Mouse (Mus musculus) spleen, embryonic (tissue): ENCODE data around the gene Snapc4.

Experiments used
- CTCF ChIA-PET: fragments of 350-600 bp; sonication (Branson Sonifier 250); formaldehyde crosslinking; loops from one replicate; lab custom pipeline; 2022; lab: Charles Lee

Snapc4 gene

DNA sequence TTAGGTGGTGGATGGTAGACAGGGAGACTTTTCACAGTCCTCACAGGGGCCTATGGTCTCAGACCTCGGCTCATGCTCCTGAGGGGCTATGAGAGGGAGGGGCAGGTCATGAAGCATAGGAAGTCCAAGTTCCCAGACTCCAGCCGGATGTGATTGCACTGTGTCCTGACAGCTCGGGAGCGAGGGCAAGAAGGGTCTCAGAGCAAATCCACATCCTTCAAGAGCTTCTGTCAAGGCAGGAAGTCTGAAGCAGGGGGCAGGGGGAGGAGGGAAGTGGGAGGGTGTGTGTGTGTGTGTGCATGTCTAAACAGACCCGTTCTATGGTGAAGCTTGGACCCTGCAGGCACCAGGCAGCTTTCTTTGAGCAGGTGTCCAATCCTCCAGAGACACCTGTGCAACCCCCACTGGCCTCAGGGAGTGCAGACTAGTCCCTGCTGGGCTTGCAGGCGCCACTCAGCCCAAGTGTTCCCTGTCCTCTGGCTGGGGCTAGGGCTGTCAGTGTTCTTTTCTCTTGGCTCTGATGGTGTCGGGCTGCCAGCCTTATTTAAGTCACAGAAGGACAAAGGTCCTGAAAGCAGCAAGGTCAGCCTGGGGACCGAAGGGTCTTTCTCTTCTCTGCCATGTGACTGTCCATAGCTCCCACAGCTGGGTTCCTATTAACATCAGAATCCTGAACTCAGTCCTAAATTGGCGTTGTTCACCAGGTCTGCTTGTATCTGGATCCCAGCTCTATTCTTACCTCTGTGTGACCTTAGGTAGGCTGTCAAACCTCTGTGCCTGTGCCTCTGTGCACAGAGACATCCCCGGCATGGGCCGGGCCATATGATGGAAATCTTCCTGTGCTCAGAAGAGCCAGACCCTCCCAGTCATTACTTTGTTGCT is 37.6 kb downstream of the Snapc4 start:
- CTCF ChIA-PET, result interaction anchor here (0.6 kb wide), 1 partner anchor 459 kb away, joined by 4 read pairs; no protein-coding TSS in a partner anchor

DNA sequence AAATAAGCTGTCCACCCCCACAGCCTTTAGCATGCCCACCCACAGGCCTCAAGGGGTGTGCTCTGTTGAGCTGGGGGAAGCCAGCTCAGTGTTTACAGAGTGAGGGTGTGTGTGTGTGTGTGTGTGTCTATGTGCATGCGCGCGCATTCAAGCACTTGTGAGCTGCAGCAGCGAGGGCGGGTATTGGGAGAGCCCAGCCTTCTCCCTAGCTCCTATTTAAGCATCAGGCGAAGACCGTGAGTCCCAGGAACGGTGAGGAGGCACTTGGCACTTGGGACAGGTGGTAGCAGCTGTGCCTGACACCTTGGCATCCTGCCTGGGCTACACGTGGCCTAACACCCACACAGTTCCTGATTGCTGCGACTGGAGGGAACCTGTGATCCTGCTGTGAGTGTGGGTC is 38.4 kb downstream of the Snapc4 start:
- CTCF ChIA-PET, result interaction anchor here (0.5 kb wide), 1 partner anchor 66 kb away, joined by 3 read pairs; no protein-coding TSS in a partner anchor

DNA sequence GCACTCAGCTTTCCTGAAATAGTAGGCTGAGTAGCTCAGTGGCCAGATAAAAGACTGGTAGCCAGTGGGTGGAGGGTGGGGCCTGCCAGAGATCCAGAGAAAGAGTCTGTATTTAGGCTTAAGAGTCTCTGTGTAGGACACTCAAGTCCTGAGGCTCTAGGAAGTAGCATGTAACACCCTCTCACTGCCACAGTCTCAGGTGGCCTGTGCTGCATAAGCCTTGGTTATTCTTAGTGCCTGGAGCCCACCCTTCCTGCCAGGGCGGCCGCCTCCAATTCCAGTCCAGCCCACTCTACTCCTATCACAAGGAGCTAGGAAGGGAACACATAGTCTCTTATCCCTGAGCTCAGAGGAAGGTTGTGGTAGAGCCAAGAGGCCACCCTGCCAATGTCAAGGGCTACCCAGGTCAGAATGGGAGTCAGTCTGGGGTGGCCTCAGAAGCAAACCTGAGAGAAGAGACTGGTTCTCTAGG is 38.9 kb downstream of the Snapc4 start:
- CTCF ChIA-PET, result interaction anchor here (0.5 kb wide), 1 partner anchor 66 kb away, joined by 3 read pairs; no protein-coding TSS in a partner anchor

DNA sequence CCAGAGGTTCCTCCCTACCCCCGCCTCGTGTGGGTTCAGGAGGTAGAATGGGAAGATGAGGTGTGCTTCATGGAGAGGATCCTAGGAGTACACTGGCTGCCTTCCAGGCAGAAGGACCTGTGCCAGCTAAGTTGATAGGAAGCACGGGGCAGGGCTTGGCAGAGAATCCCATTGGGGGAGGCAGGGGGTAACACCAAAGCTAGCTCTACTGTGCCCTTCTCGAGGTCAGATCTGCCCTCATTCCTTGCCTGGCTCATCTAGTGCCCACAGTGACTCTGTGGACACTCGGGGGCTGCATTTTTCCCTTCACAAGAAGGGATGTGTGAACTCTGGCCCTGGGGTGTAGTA is 41.3 kb downstream of the Snapc4 start:
- CTCF ChIA-PET, result no interaction called here

DNA sequence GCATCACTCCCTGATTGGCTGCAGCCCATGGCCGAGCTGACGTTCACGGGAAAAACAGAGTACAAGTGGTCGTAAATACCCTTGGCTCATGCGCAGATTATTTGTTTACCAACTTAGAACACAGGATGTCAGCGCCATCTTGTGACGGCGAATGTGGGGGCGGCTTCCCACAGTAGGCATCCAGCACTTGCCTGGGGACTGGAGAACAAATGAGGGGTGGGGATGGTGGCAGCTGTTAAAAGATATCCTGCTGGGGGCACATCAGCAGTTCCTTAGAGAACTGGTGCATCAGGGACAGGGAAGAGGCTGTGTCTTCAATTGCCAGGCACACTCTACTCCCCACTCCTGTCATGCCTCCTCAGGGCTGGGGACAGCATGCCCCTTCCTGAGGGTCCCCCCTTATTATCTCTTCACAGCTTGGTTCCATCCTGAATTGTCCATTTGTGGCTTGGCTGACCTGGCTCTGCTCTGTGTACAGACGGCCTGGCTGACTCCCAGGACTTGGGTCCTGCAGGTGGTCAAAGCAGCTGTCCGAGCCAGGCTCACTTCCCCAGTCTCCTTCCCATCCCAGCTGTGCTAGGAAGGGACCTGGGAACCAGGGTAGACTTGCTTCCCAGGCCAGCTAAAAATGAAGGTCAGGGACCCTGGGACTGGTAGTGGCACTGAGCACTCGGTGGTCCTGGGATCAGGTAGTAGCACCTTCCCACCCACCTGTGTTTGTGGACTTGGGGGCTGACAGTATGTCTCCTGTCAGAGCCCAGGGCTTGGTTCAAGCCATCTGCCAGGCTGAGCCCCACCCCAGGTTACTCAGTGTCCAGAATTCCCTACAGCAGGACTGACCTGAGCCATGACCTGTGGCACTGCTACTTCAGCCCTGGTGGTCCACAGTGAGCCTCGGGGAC is 41.9 kb downstream of the Snapc4 start:
- CTCF ChIA-PET, result no interaction called here

DNA sequence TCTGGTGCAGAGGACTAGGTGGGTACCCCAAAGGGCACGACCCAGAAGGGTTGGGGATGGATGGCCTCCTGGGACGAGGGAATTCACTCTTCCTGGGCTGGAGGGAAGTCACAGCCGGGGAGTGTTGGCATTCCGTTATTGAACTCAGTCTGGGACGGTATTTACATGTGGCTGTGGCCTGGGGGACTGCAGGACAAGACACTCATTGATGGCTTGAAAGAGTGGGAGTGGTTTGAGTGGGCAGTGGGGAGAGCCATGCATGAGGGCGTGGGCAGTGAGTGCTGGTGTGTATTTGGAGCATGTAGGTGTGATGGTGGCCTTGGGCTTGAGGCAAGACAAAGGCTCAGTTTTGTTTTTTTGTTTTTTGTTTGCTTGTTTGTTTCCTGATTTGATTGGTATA is 49.8 kb downstream of the Snapc4 start:
- CTCF ChIA-PET, result no interaction called here

DNA sequence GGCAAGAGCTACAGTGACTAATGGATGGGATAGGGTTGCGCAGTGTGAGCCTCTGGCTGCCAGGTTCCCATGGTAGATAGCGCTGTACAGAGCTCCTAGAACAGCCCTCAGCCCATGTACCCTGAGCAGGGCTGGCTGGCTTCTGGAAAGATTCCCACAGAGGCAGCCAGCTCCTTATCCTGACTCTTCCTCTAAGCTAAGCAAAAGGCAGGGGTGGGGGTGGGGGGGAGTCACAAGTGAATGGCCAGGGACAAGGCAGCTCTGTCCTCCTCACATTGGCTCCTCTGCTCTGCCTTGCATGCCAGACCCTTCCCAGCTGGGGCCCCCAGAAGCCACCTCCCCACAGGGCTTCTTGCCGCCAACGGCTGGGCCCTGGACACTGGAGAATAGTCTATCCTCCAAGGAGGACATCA is 50.4 kb downstream of the Snapc4 start:
- CTCF ChIA-PET, result no interaction called here

DNA sequence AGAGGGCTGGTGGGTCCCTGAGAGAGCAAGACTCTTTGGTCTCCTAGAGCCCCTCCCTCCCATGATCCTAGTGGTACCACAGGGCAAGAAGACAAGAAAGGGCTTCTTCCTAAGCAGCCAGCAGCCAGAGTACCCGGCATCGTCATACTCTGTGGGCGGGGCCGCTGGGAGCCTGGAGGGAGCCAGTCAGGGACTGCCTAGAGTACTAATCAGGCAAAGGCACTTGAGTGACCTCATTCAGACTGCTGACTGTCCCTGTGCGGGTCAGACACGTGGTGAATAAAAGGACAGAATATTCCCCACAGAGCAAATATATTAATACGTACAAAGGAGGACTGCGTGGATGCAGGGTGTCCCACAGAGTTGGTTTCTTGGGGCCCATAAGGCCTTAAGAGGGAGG is 51.1 kb downstream of the Snapc4 start:
- CTCF ChIA-PET, result no interaction called here

DNA sequence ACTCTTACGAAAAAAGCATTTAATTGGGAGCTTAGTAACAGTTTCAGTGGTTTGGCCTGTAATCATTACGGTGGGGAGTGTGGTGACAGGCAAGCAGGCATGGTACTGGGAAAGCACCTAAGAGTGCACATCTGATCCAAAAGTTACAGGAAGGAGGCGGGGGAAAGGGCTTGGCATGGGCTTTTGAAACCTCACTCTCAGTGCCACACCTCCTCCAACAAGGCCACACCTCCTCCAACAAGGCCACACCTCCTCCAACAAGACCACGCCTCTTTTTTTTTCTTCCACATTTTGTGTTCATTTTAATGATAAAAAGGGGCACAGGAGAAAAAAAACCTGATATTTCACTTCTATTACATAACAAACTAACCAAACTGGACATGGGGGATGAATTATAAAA is 52.6 kb downstream of the Snapc4 start:
- CTCF ChIA-PET, result no interaction called here

DNA sequence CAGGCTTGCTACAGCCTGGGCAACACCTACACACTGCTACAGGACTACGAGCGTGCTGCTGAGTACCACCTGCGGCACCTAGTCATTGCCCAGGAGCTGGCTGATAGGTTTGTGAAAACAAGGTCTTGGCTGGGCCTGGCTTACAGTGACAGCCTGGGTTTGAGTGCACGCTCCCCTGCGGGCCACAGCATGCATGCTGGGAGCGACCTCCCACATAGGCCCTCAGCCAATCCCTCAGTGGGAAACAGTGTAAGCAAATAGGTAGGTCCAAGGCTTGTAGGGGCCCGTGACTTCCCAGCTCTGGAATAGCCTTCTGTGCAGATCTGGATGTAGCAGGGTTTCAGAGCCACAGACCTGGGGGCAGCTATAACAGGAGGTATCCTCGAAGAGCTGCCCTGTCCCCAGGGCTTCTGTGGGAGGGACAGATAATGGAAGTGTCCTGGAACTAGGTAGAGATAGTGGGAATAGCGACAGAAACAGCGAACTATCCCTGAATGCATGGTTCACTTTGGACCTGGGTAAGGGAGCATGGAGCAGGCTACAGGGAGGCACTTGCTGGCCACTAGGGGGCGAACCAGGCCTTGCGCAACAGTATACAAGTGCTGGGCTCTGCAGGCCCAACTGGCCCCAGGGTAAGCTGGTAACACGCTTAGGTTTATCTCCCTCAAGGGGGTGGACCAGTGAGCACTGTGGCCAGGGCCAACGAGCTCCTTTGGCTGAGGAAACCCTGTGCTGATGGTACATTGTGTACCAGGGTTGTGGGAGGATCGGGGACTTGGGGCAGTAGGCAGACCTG is 54.9 kb downstream of the Snapc4 start:
- CTCF ChIA-PET, result interaction anchor here (0.5 to 0.6 kb wide), 2 partner anchors 304 to 2000 kb away, joined by 3 to 8 read pairs; no protein-coding TSS in a partner anchor

DNA sequence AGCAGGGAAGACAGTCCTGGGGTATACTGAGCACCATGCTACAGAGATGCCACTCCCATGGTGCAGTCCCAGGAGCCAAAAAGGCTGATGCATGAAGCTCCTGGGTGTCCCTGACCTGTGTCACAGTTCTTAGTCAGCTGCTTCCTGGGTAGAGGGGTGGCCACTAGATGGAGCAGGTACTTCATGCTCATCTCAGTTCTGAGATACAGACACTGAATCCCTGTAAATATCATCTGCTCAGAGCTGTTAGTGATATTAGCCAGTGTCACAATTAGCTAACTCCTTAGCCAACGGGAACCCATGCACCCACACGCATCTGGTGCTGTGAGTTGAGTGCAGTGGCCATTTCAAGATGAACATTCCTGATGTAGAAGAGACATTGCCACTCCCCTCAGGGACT is 55.5 kb downstream of the Snapc4 start:
- CTCF ChIA-PET, result interaction anchor here (0.5 kb wide), 1 partner anchor 1999 kb away, joined by 8 read pairs; no protein-coding TSS in a partner anchor

DNA sequence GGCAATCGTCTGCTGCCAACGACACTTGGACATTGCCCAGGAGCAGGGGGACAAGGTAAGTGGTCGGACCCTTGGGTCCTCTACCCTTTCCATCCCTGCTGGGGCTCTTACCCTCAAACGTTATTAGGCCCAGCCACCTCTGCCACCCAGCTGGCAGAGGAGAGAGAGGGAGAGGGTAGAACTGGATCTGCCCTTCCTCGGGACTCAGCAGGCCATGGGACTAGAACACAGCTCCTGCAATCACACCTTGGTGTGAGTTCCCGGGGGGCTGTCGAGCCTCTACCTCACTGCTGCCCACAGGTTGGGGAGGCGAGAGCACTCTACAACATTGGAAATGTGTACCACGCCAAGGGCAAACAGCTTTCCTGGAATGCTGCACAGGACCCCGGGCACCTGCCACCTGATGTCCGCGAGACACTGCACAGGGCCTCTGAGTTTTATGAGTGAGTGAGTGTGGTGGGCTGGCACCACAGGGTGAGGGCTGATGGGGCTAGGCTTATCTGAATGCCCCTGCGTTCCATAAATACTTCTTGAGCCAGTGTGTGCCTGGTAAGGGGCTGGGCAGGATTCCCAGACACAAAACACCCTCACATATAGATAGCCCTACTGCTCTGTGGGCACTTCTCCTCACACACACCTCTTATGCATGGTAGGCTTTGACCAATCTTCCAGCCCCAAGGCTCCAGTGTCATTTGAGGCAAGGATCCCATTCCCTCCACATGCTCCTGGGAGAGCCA is 56.7 kb downstream of the Snapc4 start:
- CTCF ChIA-PET, result no interaction called here

DNA sequence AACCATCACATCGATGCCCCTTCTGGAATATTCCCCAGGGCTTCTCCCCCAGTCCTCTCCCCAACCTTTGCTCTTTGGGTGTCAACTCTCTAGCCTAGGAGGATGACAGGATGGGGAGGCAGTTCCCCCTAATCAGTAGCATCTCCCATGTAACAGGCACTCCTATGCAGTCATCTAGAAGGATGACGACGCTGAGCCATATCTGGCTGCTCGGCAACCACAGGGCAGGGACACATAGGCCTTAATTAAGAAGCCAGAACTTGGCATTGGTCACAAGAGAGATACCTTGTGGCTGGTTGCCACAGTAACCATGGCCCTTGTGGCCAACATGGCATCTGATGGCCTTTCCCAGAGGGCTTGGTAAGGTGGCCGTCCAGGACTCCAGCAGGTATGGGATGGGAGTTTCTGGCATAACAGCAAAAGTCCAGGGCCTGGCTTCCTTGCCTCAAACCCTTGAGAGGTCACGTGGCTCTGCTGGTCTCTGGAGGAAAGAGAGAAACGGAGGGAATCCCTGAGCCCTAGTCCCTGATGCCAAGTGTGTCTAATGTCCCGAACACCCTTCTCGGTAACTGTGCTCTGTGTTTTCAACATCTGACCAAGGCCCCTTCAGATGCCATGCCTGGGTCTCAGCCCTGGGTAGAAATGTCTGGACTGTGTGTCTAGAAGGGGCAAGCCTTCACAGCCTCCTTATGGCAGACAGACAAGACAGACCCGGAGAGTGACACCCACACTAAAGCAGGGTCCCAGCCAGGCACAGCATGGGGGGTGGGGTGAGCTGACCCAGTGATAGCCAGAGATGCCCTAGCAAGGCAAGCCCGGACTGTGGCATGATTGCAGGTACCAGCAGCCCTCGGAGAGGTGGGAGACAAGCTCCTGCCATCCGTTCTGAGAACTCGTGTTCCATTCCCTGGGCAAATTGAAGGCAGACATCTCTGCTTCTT is 59.9 kb downstream of the Snapc4 start:
- CTCF ChIA-PET, result no interaction called here

DNA sequence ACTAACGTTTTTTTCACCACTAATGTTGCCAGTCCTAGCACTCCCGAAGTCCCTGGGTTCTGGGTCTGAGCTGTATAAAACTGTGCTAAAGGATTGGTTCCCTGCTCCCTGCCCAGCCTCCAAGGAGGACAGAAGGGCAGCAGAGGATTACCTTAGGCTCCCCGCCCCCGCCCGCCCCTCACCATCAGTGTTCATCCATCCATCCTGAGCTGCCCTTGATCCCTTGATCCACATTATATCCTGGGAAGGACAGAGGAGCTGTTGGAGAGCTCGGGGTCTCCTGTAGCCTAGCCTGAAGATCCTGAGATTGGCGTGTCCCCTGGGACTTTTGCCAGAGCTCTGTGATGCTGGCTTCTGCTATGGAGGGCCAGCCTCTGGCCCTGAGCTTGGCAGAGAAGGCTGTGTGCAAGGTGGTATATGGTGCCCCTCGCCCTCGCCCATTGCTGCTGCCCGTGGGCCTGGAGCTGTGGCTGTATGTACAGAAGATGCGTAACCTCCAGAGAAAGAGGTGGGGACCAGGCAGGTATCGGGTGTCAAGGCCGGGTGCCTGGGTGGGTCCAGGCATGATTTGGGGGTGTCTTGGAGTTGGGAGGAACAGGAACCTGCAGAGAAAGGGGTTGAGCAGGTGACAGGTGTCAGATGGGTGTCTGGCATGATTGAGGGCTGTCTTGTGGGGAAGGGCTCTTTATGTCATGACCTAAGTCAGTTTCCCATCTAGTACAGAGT is 60.8 kb downstream of the Snapc4 start:
- CTCF ChIA-PET, result no interaction called here

DNA sequence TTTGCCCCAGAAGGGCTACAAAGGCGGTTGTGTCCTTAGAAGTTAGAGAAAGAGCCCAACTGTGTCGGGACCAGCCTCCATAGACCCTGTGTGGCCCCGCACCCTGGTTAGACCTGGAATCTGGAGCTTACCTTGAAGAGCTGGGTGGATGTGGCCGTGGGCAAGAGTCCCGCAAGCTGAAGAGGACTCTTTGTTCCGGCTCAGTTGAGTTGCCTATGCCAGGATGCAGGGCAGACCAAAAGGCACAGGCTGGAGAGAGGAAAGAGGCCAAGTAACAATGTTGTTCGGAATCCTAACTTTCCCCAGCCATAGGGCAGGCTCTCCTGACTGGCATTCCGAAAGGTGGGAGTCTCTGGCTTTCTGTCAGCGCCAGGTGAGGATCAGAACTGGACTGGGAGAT is 61.3 kb downstream of the Snapc4 start:
- CTCF ChIA-PET, result no interaction called here

DNA sequence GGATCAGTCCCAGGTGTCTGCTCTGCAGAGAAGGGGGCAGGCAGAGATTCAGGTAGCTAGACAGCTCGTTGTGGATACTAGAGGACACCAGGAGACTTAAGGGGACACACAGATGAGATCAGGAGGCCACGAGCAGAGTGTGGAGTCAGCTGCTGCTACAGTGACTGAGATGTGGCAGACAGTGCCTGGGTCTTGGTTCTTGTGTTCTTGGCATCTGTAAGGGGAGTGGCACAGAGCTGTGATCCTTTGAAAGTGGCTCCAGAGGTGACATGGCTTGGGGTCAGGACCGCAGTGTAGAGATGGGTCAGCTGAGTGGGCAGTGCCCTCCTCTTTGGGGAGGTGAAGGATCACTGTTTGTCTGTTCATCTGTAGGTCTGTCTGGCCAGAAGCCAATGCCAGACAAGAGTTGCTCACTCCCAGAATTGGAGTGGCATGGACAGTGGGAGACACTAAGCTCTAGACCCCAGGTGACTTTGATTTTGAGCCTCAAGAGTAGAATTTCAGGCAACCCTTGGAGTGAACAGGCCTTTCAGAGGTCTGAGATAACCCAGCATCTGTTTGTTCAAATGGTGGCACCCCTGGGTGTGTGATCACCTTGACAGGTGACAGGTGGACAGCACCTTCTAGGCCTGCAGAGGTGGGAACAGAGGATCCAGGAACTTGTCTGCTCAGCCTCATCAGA is 62.3 kb downstream of the Snapc4 start:
- CTCF ChIA-PET, result interaction anchor here (0.6 kb wide), 1 partner anchor 141 kb away, joined by 5 read pairs; no protein-coding TSS in a partner anchor

DNA sequence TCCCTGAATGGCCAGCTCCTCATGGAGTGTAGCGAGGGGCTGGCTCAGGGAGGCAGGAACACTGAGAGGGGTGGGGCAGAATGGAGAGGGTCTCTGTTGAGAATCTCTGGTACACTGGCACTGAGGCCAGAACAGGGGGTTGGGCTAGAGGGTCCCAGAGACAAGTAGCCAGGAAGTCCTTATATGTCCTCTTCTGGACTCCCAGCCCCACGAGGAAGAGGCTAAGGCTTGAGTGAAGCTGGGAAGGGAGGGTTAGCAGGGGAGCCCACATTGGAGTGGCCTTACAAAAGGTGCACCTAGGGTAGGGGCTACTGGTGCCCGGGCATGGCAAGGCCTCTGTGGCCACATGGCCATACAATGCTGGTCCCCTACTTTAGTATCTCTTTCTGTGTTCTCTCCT is 63.1 kb downstream of the Snapc4 start:
- CTCF ChIA-PET, result no interaction called here

DNA sequence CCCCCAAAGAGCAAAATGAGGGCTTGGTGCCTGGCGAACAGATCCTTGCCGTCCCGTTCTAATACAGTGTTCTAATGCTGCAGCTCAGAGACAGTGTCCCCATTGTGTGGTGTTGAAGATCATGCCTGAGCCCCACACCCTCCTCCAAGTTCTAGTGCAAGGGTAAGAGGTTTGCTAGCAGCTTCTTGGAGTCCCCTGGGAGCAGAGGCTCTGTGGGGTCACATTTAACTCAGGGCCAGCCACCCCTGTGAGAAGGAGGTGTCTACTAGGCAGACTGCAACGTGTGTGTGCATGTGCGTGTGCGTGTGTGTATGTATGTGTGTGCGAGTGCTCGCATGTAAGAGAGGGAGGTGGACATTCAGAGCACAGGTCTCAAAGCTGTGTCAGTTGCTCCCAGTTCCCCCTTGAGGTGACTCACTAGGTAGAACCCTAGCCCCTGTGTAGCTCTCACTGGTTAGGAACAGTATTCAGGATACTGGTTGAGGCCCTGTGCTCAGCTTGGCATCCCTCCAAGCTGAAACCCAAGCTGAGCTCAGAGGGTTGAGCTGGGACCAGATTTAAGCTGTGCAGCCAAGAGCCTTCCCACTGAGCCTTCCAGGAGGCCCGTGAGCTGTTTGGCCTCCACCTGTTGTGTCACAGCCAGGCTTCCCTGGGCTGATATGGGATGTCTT is 63.7 kb downstream of the Snapc4 start:
- CTCF ChIA-PET, result no interaction called here
